Mouse (Mus musculus) CH12.LX (cell line): ENCODE data around the gene Cacnb4. TPM values are rescaled to one million over a fixed set of nuclear protein-coding genes. Genes with fewer than 3 reads are reported as not detected.
A peak's percentile ranks its signal among the peaks of the same experiment; 100 is the strongest.

Experiments used
- DNase-seq: peaks from one replicate; pipeline ENCODE4 v3.0.0-alpha.2; 2013; ENCODE audit errors: extremely low read depth
- H3K27ac ChIP-seq: 2 replicates; pipeline ENCODE4 v1.5.1; 2012; ENCODE audit warnings: low read depth, mild to moderate bottlenecking, control low read depth, moderate library complexity; ENCODE audit not compliant: insufficient read depth
- H3K27me3 ChIP-seq: replicated peaks from 2 replicates; pipeline ENCODE3; 2012; ENCODE audit warnings: inconsistent platforms
- H3K36me3 ChIP-seq, 2 experiments: replicated peaks in 1 of 2; 2 replicates each; pipeline versions ENCODE3 to v1.6.1; 2012; ENCODE audit warnings: inconsistent platforms in 1 of 2, low read length in 1 of 2, mild to moderate bottlenecking in 1 of 2, mixed read lengths in 1 of 2, moderate library complexity in 1 of 2; ENCODE audit not compliant: control insufficient read depth in 1 of 2, insufficient read depth in 1 of 2
- H3K4me1 ChIP-seq, 2 experiments: 2 replicates each; pipeline ENCODE4 v1.6.1; 2012; ENCODE audit warnings: inconsistent platforms in 1 of 2, moderate library complexity in 1 of 2; ENCODE audit not compliant: insufficient read depth in 2 of 2, control insufficient read depth in 1 of 2
- H3K4me2 ChIP-seq: 2 replicates; pipeline ENCODE4 v1.6.1; 2012; ENCODE audit warnings: low read depth, mild to moderate bottlenecking, control low read depth; ENCODE audit not compliant: poor library complexity, insufficient read depth, severe bottlenecking
- H3K4me3 ChIP-seq, 3 experiments: fragments of 150-350 bp in 1 of 3; sonication (generic) in 1 of 3; replicated peaks in 1 of 3; 2 replicates each; pipeline versions ENCODE3 to v1.5.1; 2011 to 2012; ENCODE audit warnings: low read depth in 2 of 3, low read length in 2 of 3, mild to moderate bottlenecking in 2 of 3, moderate library complexity in 2 of 3, control low read depth in 1 of 3, improper control_type of control experiment in 1 of 3, inconsistent platforms in 1 of 3, mixed read lengths in 1 of 3; ENCODE audit not compliant: poor library complexity in 1 of 3
- H3K79me2 ChIP-seq: replicated peaks from 2 replicates; pipeline ENCODE4 v1.6.1; 2012; ENCODE audit warnings: mild to moderate bottlenecking, moderate library complexity; ENCODE audit not compliant: control insufficient read depth, poor library complexity, insufficient read depth, severe bottlenecking; ENCODE audit errors: extremely low read depth
- H3K9ac ChIP-seq: 2 replicates; pipeline ENCODE4 v1.6.1; 2012; ENCODE audit warnings: low read depth, mild to moderate bottlenecking, control low read depth, moderate library complexity; ENCODE audit not compliant: insufficient read depth
- H3K9me3 ChIP-seq: replicated peaks from 2 replicates; pipeline ENCODE3; 2012; ENCODE audit warnings: low read length, inconsistent platforms, mixed read lengths
- BHLHE40 ChIP-seq: IDR thresholded peaks from 2 replicates; pipeline ENCODE4 v1.6.1; 2011; ENCODE audit warnings: mild to moderate bottlenecking, low read depth, low read length, improper control_type of control experiment
- CHD1 ChIP-seq: IDR thresholded peaks from 2 replicates; pipeline ENCODE4 v1.6.1; 2012; ENCODE audit warnings: low read depth, low read length, improper control_type of control experiment, inconsistent platforms
- CHD2 ChIP-seq: IDR thresholded peaks from 2 replicates; pipeline ENCODE4 v1.6.1; 2011; ENCODE audit warnings: low read length, improper control_type of control experiment
- CTCF ChIP-seq, 2 experiments: IDR thresholded peaks in 1 of 2; conservative IDR thresholded peaks in 1 of 2; 2 replicates each; pipeline ENCODE4 v1.5.1; 2011 to 2012; ENCODE audit warnings: low read depth in 2 of 2, low read length in 2 of 2, improper control_type of control experiment in 1 of 2, inconsistent platforms in 1 of 2, mild to moderate bottlenecking in 1 of 2, moderate library complexity in 1 of 2
- ELF1 ChIP-seq: IDR thresholded peaks from 2 replicates; pipeline ENCODE4 v1.6.1; 2014; ENCODE audit warnings: low read depth, mild to moderate bottlenecking, inconsistent platforms, low read length, improper control_type of control experiment
- GABPA ChIP-seq: IDR thresholded peaks from 2 replicates; pipeline ENCODE4 v1.6.1; 2012; ENCODE audit warnings: low read depth, low read length, improper control_type of control experiment, inconsistent platforms; ENCODE audit not compliant: insufficient replicate concordance
- HCFC1 ChIP-seq: IDR thresholded peaks from 2 replicates; pipeline ENCODE4 v1.6.1; 2012; ENCODE audit warnings: low read depth, mild to moderate bottlenecking, inconsistent platforms, low read length, improper control_type of control experiment
- JUN ChIP-seq: IDR thresholded peaks from 2 replicates; pipeline ENCODE4 v1.6.1; 2011; ENCODE audit warnings: low read depth, mild to moderate bottlenecking, low read length, improper control_type of control experiment, moderate library complexity; ENCODE audit not compliant: insufficient read depth
- JUND ChIP-seq: conservative IDR thresholded peaks from 2 replicates; pipeline ENCODE4 v1.6.1; 2011; ENCODE audit warnings: low read depth, low read length, improper control_type of control experiment
- KAT2A ChIP-seq: IDR thresholded peaks from 2 replicates; pipeline ENCODE4 v1.6.1; 2012; ENCODE audit warnings: low read length, improper control_type of control experiment, inconsistent platforms; ENCODE audit not compliant: insufficient replicate concordance
- MAFK ChIP-seq: IDR thresholded peaks from 2 replicates; pipeline ENCODE4 v1.6.1; 2011; ENCODE audit warnings: low read length, improper control_type of control experiment; ENCODE audit not compliant: insufficient replicate concordance
- MAX ChIP-seq: IDR thresholded peaks from 2 replicates; pipeline ENCODE4 v1.6.1; 2011; ENCODE audit warnings: low read length, improper control_type of control experiment
- MAZ ChIP-seq: IDR thresholded peaks from 2 replicates; pipeline ENCODE4 v1.6.1; 2012; ENCODE audit warnings: low read depth, mild to moderate bottlenecking, inconsistent platforms, low read length, improper control_type of control experiment, moderate library complexity
- NELFE ChIP-seq: IDR thresholded peaks from 2 replicates; pipeline ENCODE4 v1.6.1; 2011; ENCODE audit warnings: low read depth, low read length, improper control_type of control experiment
- POLR2AphosphoS2 ChIP-seq: IDR thresholded peaks from 2 replicates; pipeline ENCODE4 v1.6.1; 2011; ENCODE audit warnings: low read depth, low read length, improper control_type of control experiment
- RCOR1 ChIP-seq: conservative IDR thresholded peaks from 2 replicates; pipeline ENCODE4 v1.6.1; 2012; ENCODE audit warnings: low read depth, mild to moderate bottlenecking, inconsistent platforms, low read length, improper control_type of control experiment
- UBTF ChIP-seq: IDR thresholded peaks from 2 replicates; pipeline ENCODE4 v1.6.1; 2012; ENCODE audit warnings: low read depth, mild to moderate bottlenecking, inconsistent platforms, low read length, improper control_type of control experiment, moderate library complexity
- USF1 ChIP-seq: IDR thresholded peaks from 2 replicates; pipeline ENCODE4 v1.6.1; 2014; ENCODE audit warnings: low read depth, mild to moderate bottlenecking, inconsistent platforms, low read length, improper control_type of control experiment
- ZMIZ1 ChIP-seq: IDR thresholded peaks from 2 replicates; pipeline ENCODE4 v1.6.1; 2012; ENCODE audit warnings: low read depth, mild to moderate bottlenecking, inconsistent platforms, low read length, improper control_type of control experiment
- ZNF384 ChIP-seq: IDR thresholded peaks from 2 replicates; pipeline ENCODE4 v1.6.1; 2012; ENCODE audit warnings: low read depth, low read length, improper control_type of control experiment, inconsistent platforms
- dilution Hi-C: fragments of 300-500 bp; cut with MboI; formaldehyde crosslinking; loops from 2 replicates; pipeline ENCODE4 v1.14.3; 2020; ENCODE audit warnings: low sequenced_read_pairs; ENCODE audit not compliant: extremely low pct_unique_long_range_greater_than_20kb, extremely low pct_ligation_motif_present
- in situ Hi-C: fragments of 300-500 bp; cut with MboI; formaldehyde crosslinking; loops from 3 replicates; pipeline ENCODE4 v1.14.3; 2019; ENCODE audit warnings: low sequenced_read_pairs, low pct_ligation_motif_present, low pct_unique_long_range_greater_than_20kb, mixed read lengths
- polyA plus RNA-seq: library from polyadenylated mRNA; unstranded; fragments of >175 nt; gene quantifications from 2 replicates; pipeline ENCODE4 v1.2.1, GENCODE M21; 2012; ENCODE audit warnings: low read depth; ENCODE audit not compliant: insufficient read length
- total RNA-seq, 2 experiments: library from RNA; depleted of rRNA; stranded (reverse); fragments of 300-350 nt in 1 of 2; fragments of >200 nt in 1 of 2; gene quantifications; 2 replicates each; pipeline ENCODE4 v1.2.3; 2012 to 2014

Gene Cacnb4
- total and polyA plus RNA-seq, 3 experiments = 0.77 to 3.4 (median 1.5) TPM

GRCm38 (mm10) chr2:52424248-52424728 is 252.3 kb downstream of the Cacnb4 start:
- H3K79me2 ChIP-seq = peaks cover 51% of the 10 kb centered on the region
- H3K9me3 ChIP-seq = no peaks in the 10 kb centered on the region
- H3K4me2 ChIP-seq = no peak overlapping the region
- H3K27ac ChIP-seq = peak overlapping the region; percentile 3; the same call in 1 of the 2 replicates
- in situ Hi-C loops (loop anchor here (25.0 kb wide), 1 partner anchor 163 kb away; no protein-coding TSS in a partner anchor), dilution Hi-C loops (no loop called here)
- peak; percentile 33 for DNase-seq
- peak overlapping the region; percentile 88 to 91 (median 89) for H3K4me3 ChIP-seq
- peaks cover 3% of the 10 kb centered on the region for H3K27me3 ChIP-seq
- no peak for TF ChIP-seq MAX
- TF ChIP-seq UBTF = peak; percentile 40; the same call in 1 of the 2 replicates
- peak; percentile 29; the same call in 1 of the 2 replicates for TF ChIP-seq CHD2
- TF ChIP-seq NELFE = no peak
- no peak for TF ChIP-seq ZNF384
- TF ChIP-seq MAZ = no peak
- peak overlapping the region; percentile 79 for H3K9ac ChIP-seq
- H3K4me1 ChIP-seq = peaks cover 16 to 68% of the 10 kb centered on the region in 2 experiments
- no peaks in the 10 kb centered on the region for H3K36me3 ChIP-seq

DNA sequence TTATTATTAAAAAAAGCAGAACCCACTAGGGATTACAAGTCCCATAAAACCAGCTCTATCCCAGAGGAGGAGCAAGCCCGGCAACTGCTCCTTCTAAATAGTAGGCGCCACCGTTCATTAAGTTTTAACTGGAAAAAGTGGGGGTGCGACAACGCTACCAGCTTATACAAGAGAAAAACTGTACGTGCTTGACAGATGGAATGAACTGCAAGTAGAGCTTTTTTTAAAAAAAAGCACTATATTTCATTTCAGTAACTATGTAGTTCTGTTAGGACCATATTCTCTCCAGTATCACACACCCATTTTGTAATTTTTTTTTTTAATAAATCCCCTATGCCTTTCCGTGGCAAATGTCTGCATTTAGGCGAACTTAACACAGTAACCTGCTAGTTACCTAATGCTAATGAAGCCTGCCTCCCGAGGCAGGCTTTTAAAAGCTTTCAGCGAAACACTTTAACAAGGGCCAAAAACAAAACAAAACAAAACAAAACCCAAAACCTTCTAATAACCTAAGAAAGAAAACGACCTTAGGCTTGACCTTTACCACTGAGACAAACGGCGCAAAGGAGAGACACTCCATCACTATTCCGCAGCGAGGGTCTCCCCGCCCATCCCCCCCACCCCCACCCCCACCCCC is 252.9 kb downstream of the Cacnb4 start:
- in situ Hi-C loops = loop anchor here (25.0 kb wide), 1 partner anchor 164 kb away; no protein-coding TSS in a partner anchor

GRCm38 (mm10) chr2:52422871-52423610 is 253.6 kb downstream of the Cacnb4 start:
- Histone ChIP-seq H3K79me2 (peaks cover 62% of the 10 kb centered on the region), H3K4me3 (peak overlapping the region; percentile 88 to 91 (median 89)), H3K9me3 (no peaks in the 10 kb centered on the region), H3K27me3 (peaks cover 3% of the 10 kb centered on the region), H3K36me3 (no peaks in the 10 kb centered on the region), H3K4me1 (peaks cover 22 to 71% of the 10 kb centered on the region in 2 experiments), H3K4me2 (peak overlapping the region; percentile 98), H3K27ac (no peak overlapping the region), H3K9ac (peak overlapping the region; percentile 79; the same call in 1 of the 2 replicates)
- peak; percentile 31 for DNase-seq
- dilution Hi-C loops (no loop called here), in situ Hi-C loops (loop anchor here (25.0 kb wide), 1 partner anchor 164 kb away; no protein-coding TSS in a partner anchor)
- TF ChIP-seq KAT2A = no peak
- TF ChIP-seq CTCF (conservative IDR thresholded peaks at IDR 0.05 in 1 of 2, IDR thresholded peaks at IDR 0.05 in 1 of 2; ENCODE audit: low read depth in 2 of 2, low read length in 2 of 2) = no peak
- TF ChIP-seq CHD1 = no peak
- no peak for TF ChIP-seq GABPA
- no peak for TF ChIP-seq HCFC1
- TF ChIP-seq ZNF384 = no peak
- TF ChIP-seq MAFK = 0 out of 2 replicates have a peak, but pooled peaks have one; percentile 53
- TF ChIP-seq POLR2AphosphoS2 = no peak
- TF ChIP-seq ZMIZ1 = no peak
- TF ChIP-seq RCOR1 = no peak; the same call in 1 of the 2 replicates
- TF ChIP-seq JUND = peak; percentile 73
- TF ChIP-seq BHLHE40 = peak; percentile 43; the same call in 1 of the 2 replicates
- TF ChIP-seq MAZ = no peak; the same call in 1 of the 2 replicates
- TF ChIP-seq JUN = peak; percentile 44; the same call in 1 of the 2 replicates
- no peak for TF ChIP-seq USF1
- TF ChIP-seq ELF1 = no peak

More for the DNA sequence above, 252.9 kb downstream of the Cacnb4 start:
- Histone ChIP-seq H3K9ac (peak overlapping the region; percentile 79), H3K27me3 (peaks cover 3% of the 10 kb centered on the region), H3K9me3 (no peaks in the 10 kb centered on the region), H3K79me2 (peaks cover 56% of the 10 kb centered on the region), H3K36me3 (no peaks in the 10 kb centered on the region), H3K4me2 (peak overlapping the region; percentile 98), H3K4me3 (peak overlapping the region; percentile 88 to 91 (median 89)), H3K27ac (no peak overlapping the region), H3K4me1 (peaks cover 20 to 69% of the 10 kb centered on the region in 2 experiments)
- TF ChIP-seq CHD2 = 0 out of 2 replicates have a peak, but pooled peaks have one; percentile 23
- 0 out of 2 replicates have a peak, but pooled peaks have one; percentile 5 for TF ChIP-seq MAX
- peak; percentile 93 for TF ChIP-seq CHD1
- no peak for TF ChIP-seq BHLHE40
- no peak for DNase-seq
- dilution Hi-C loops = no loop called here
